Mouse (Mus musculus): ENCODE measurements around the gene Sparc.

Sparc gene

GRCm38 (mm10) chr11:55365840-55366239, 57.1 kb downstream of the Sparc start:
- DNase-seq (ENCODE audit: low read depth, low spot score): no peak

- DNase-seq (ENCODE audit: low read depth, low spot score): no peak
Measured at GRCm38 (mm10) chr11:55365242-55365641, 57.7 kb downstream of the Sparc start.

- DNase-seq (ENCODE audit: low read depth, low spot score): no peak
Measured at GRCm38 (mm10) chr11:55364662-55365061, 58.3 kb downstream of the Sparc start.

- DNase-seq (ENCODE audit: low read depth, low spot score): no peak
Measured at GRCm38 (mm10) chr11:55358094-55358783, 64.7 kb downstream of the Sparc start.

- DNase-seq (ENCODE audit: low read depth, low spot score): no peak
Measured at GRCm38 (mm10) chr11:55356846-55357245, 66.1 kb downstream of the Sparc start.
